Mouse (Mus musculus): ENCODE results near the gene Acot1. TPM values are rescaled to one million over a fixed set of nuclear protein-coding genes. Genes with fewer than 3 reads are reported as not detected.
A peak's percentile ranks its signal among the peaks of the same experiment; 100 is the strongest.
"Not testable (repeated sequence)": the region's sequence is repeated elsewhere in the genome, so short reads cannot be mapped to it uniquely, and the experiment has no call there.

Gene Acot1
- polyA plus RNA-seq, 1 experiment from 2014 or later: 101 TPM

- H3K27me3 ChIP-seq: no peaks in the 10 kb centered on the region
- 86% methylated on average over 9 of the region's 9 CpGs for WGBS
- H3K4me2 ChIP-seq: no peak overlapping the region
- no peaks in the 10 kb centered on the region for H3K36me3 ChIP-seq
- no peak overlapping the region for H3K27ac ChIP-seq (replicated peaks)
- H3K9ac ChIP-seq: no peak overlapping the region
- H3K4me1 ChIP-seq (replicated peaks): no peaks in the 10 kb centered on the region
- no peaks in the 10 kb centered on the region for H3K9me3 ChIP-seq
- H3K4me3 ChIP-seq: no peak overlapping the region
- no peak for ATAC-seq (ENCODE audit: low read depth)
Observed at GRCm38 (mm10) chr12:84023052-84023745, 13.9 kb downstream of the Acot1 start.

GRCm38 (mm10) chr12:84025888-84026287 lies 16.6 kb downstream of the Acot1 start:
- H3K9me3 ChIP-seq: no peaks in the 10 kb centered on the region
- 89% methylated on average over 7 of the region's 7 CpGs for WGBS
- no peak overlapping the region for H3K27ac ChIP-seq (replicated peaks)
- no peaks in the 10 kb centered on the region for H3K4me1 ChIP-seq (replicated peaks)
- no peaks in the 10 kb centered on the region for H3K27me3 ChIP-seq
- no peak overlapping the region for H3K9ac ChIP-seq
- H3K4me3 ChIP-seq: no peak overlapping the region
- H3K4me2 ChIP-seq: no peak overlapping the region
- H3K36me3 ChIP-seq: no peaks in the 10 kb centered on the region
- ATAC-seq (ENCODE audit: low read depth): no peak

- H3K27ac ChIP-seq (replicated peaks); ATAC-seq (ENCODE audit: low read depth); H3K27me3 ChIP-seq; H3K4me3 ChIP-seq; H3K36me3 ChIP-seq; H3K4me2 ChIP-seq; H3K9me3 ChIP-seq; H3K9ac ChIP-seq; H3K4me1 ChIP-seq (replicated peaks): not testable (repeated sequence)
- WGBS: 46% methylated on average over 3 of the region's 3 CpGs
Observed at GRCm38 (mm10) chr12:84028328-84028727, 19.0 kb downstream of the Acot1 start.

- not testable (repeated sequence) for H3K27me3 ChIP-seq; H3K9me3 ChIP-seq; H3K27ac ChIP-seq (replicated peaks); ATAC-seq (ENCODE audit: low read depth); H3K36me3 ChIP-seq; H3K4me3 ChIP-seq; H3K4me1 ChIP-seq (replicated peaks); H3K4me2 ChIP-seq; H3K9ac ChIP-seq
- 86% methylated on average over 1 of the region's 1 CpGs for WGBS
Observed at GRCm38 (mm10) chr12:84029043-84029442, 19.8 kb downstream of the Acot1 start.

GRCm38 (mm10) chr12:84030659-84031332 lies 21.5 kb downstream of the Acot1 start:
- Histone ChIP-seq H3K36me3 (no peaks in the 10 kb centered on the region), H3K4me2 (no peak overlapping the region), H3K27me3 (no peaks in the 10 kb centered on the region), H3K4me1 (replicated peaks) (no peaks in the 10 kb centered on the region), H3K4me3 (no peak overlapping the region), H3K9ac (no peak overlapping the region), H3K9me3 (no peaks in the 10 kb centered on the region), H3K27ac (replicated peaks) (no peak overlapping the region)
- WGBS: 74% methylated on average over 4 of the region's 4 CpGs
- ATAC-seq (ENCODE audit: low read depth): peak; percentile 71; the same call in 1 of the 2 replicates

- H3K36me3 ChIP-seq: no peaks in the 10 kb centered on the region
- peaks cover 3% of the 10 kb centered on the region; the same call in 1 of the 2 replicates for H3K27me3 ChIP-seq
- no peaks in the 10 kb centered on the region for H3K9me3 ChIP-seq
- H3K4me3 ChIP-seq: no peak overlapping the region
- ATAC-seq (ENCODE audit: low read depth): no peak
- H3K4me2 ChIP-seq: no peak overlapping the region
- H3K9ac ChIP-seq: no peak overlapping the region
- no peaks in the 10 kb centered on the region for H3K4me1 ChIP-seq (replicated peaks)
- 83% methylated on average over 4 of the region's 4 CpGs for WGBS
- H3K27ac ChIP-seq (replicated peaks): no peak overlapping the region
Observed at GRCm38 (mm10) chr12:84032854-84033253, 23.6 kb downstream of the Acot1 start.

GRCm38 (mm10) chr12:84033302-84033701 lies 24.0 kb downstream of the Acot1 start:
- ATAC-seq (ENCODE audit: low read depth); H3K4me3 ChIP-seq; H3K36me3 ChIP-seq; H3K9ac ChIP-seq; H3K27ac ChIP-seq (replicated peaks); H3K27me3 ChIP-seq; H3K9me3 ChIP-seq; H3K4me1 ChIP-seq (replicated peaks); H3K4me2 ChIP-seq: not testable (repeated sequence)
- WGBS: 88% methylated on average over 2 of the region's 2 CpGs

GRCm38 (mm10) chr12:84034108-84034507 lies 24.8 kb downstream of the Acot1 start:
- H3K36me3 ChIP-seq: no peaks in the 10 kb centered on the region
- peaks cover 3% of the 10 kb centered on the region; the same call in 1 of the 2 replicates for H3K27me3 ChIP-seq
- WGBS: 67% methylated on average over 4 of the region's 4 CpGs

GRCm38 (mm10) chr12:84038241-84038640 lies 29.0 kb downstream of the Acot1 start, which contains the start of gene Acot4:
TSS of gene Acot4 (plus strand) at chr12:84038379.
- ATAC-seq (ENCODE audit: low read depth): peak; percentile 67
- peaks cover 10% of the 10 kb centered on the region; the same call in 1 of the 2 replicates for H3K9me3 ChIP-seq
- not testable (repeated sequence) for H3K36me3 ChIP-seq; H3K27me3 ChIP-seq; H3K27ac ChIP-seq (replicated peaks); H3K4me1 ChIP-seq (replicated peaks)
- peak within 1 kb of the TSS; percentile 44 for H3K4me3 ChIP-seq
- H3K4me2 ChIP-seq: peak within 1 kb of the TSS; percentile 62
- H3K9ac ChIP-seq: peak within 1 kb of the TSS; percentile 66
- WGBS: 8% methylated on average over 31 of the region's 32 CpGs

More at GRCm38 (mm10) chr12:84034108-84034507, 24.8 kb downstream of the Acot1 start:
- Histone ChIP-seq H3K4me2 (no peak overlapping the region), H3K9me3 (no peaks in the 10 kb centered on the region), H3K4me1 (replicated peaks) (0 out of 2 replicates have a peak, but pooled peaks cover 3% of the 10 kb centered on the region), H3K27ac (replicated peaks) (no peak overlapping the region), H3K9ac (no peak overlapping the region), H3K4me3 (no peak overlapping the region)
- no peak for ATAC-seq (ENCODE audit: low read depth)

- not testable (repeated sequence) for H3K27me3 ChIP-seq; H3K36me3 ChIP-seq; H3K27ac ChIP-seq (replicated peaks); H3K4me1 ChIP-seq (replicated peaks)
- peak; percentile 59; the same call in 1 of the 2 replicates for ATAC-seq (ENCODE audit: low read depth)
- Histone ChIP-seq H3K4me3 (peak within 1 kb of the TSS; percentile 44), H3K9me3 (peaks cover 10% of the 10 kb centered on the region; the same call in 1 of the 2 replicates), H3K9ac (peak within 1 kb of the TSS; percentile 66), H3K4me2 (peak within 1 kb of the TSS; percentile 62)
- WGBS: 3% methylated on average over 39 of the region's 39 CpGs
Observed at GRCm38 (mm10) chr12:84038691-84039111, 29.4 kb downstream of the Acot1 start, which contains the start of gene Gm49366. TSS of gene Gm49366 (plus strand) at chr12:84038935.

- 0 out of 2 replicates have a peak, but pooled peaks cover 3% of the 10 kb centered on the region for H3K4me1 ChIP-seq (replicated peaks)
- WGBS: 91% methylated on average over 5 of the region's 5 CpGs
Observed at GRCm38 (mm10) chr12:84042248-84042647, 33.0 kb downstream of the Acot1 start.

GRCm38 (mm10) chr12:84044045-84044444 lies 34.8 kb downstream of the Acot1 start:
- Histone ChIP-seq H3K4me2 (no peak overlapping the region), H3K9ac (no peak overlapping the region), H3K27me3 (no peaks in the 10 kb centered on the region), H3K4me3 (no peak overlapping the region), H3K36me3 (no peaks in the 10 kb centered on the region; the same call in 1 of the 2 replicates), H3K9me3 (peaks cover 23% of the 10 kb centered on the region; the same call in 1 of the 2 replicates), H3K4me1 (replicated peaks) (no peaks in the 10 kb centered on the region), H3K27ac (replicated peaks) (no peak overlapping the region)
- no peak for ATAC-seq (ENCODE audit: low read depth)
- 86% methylated on average over 2 of the region's 2 CpGs for WGBS

More at GRCm38 (mm10) chr12:84042248-84042647, 33.0 kb downstream of the Acot1 start:
- Histone ChIP-seq H3K9me3 (peaks cover 10% of the 10 kb centered on the region; the same call in 1 of the 2 replicates), H3K27ac (replicated peaks) (no peak overlapping the region), H3K27me3 (peaks cover 3% of the 10 kb centered on the region; the same call in 1 of the 2 replicates), H3K4me3 (no peak overlapping the region), H3K9ac (no peak overlapping the region), H3K36me3 (no peaks in the 10 kb centered on the region; the same call in 1 of the 2 replicates), H3K4me2 (no peak overlapping the region)
- no peak for ATAC-seq (ENCODE audit: low read depth)
